Mouse (Mus musculus): Measurements from ENCODE around the gene Rhot2. TPM values are rescaled to one million over a fixed set of nuclear protein-coding genes. Genes with fewer than 3 reads are reported as not detected.

Rhot2 gene
- total RNA-seq, 2 experiments from 2014 or later: 34.9 to 41.5 TPM

- DNase-seq (ENCODE audit: low spot score in 2 of 2): no peak
Observed at GRCm38 (mm10) chr17:25806507-25806906, 38.1 kb downstream of the Rhot2 start.

- no peak for DNase-seq (ENCODE audit: low spot score in 2 of 2)
Observed at GRCm38 (mm10) chr17:25802825-25803517, 41.7 kb downstream of the Rhot2 start.

- DNase-seq (ENCODE audit: low spot score in 2 of 2): no peak
Observed at GRCm38 (mm10) chr17:25801029-25801428, 43.6 kb downstream of the Rhot2 start.

GRCm38 (mm10) chr17:25796951-25797369 lies 47.7 kb downstream of the Rhot2 start, which contains the start of gene Metrn:
Metrn (minus strand) TSS chr17:25797136.
- DNase-seq (ENCODE audit: low spot score in 2 of 2): peak; percentile 84 to 90

GRCm38 (mm10) chr17:25796211-25796771 lies 48.4 kb downstream of the Rhot2 start:
- DNase-seq (ENCODE audit: low spot score in 2 of 2): peak in 1 of 2 experiments; percentile 41

GRCm38 (mm10) chr17:25795609-25796092 lies 49.0 kb downstream of the Rhot2 start, which contains the start of gene AC134908.4:
AC134908.4 (minus strand) TSS chr17:25795659.
- DNase-seq (ENCODE audit: low spot score in 2 of 2): no peak

- no peak for DNase-seq (ENCODE audit: low spot score in 2 of 2)
Observed at GRCm38 (mm10) chr17:25794998-25795397, 49.7 kb downstream of the Rhot2 start.

- no peak for DNase-seq (ENCODE audit: low spot score in 2 of 2)
Observed at GRCm38 (mm10) chr17:25794197-25794596, 50.5 kb downstream of the Rhot2 start.

GRCm38 (mm10) chr17:25792615-25793014 lies 52.0 kb downstream of the Rhot2 start, which contains the start of gene Fam173a:
Fam173a (minus strand) TSS chr17:25792901.
- peak; percentile 68 to 83 for DNase-seq (ENCODE audit: low spot score in 2 of 2)

GRCm38 (mm10) chr17:25791843-25792527 lies 52.7 kb downstream of the Rhot2 start:
- peak; percentile 64 to 85 for DNase-seq (ENCODE audit: low spot score in 2 of 2)

GRCm38 (mm10) chr17:25791320-25791842 lies 53.3 kb downstream of the Rhot2 start:
- DNase-seq (ENCODE audit: low spot score in 2 of 2): no peak

Small RNA genes lying within 50 kb of the gene (microRNA-seq; reads per million reads assigned to microRNA genes)
- gene Mir3082: 1.5 reads per million

Other genes starting within 250 kb of the Rhot2 start
- gene Gng13, start 127.7 kb downstream of the Rhot2 start, total RNA-seq (2021): not detected
- gene Chtf18, start 117.4 kb downstream of the Rhot2 start, total RNA-seq (2021): 1 to 10 TPM; 7.7 to 8.6 TPM
- 1 to 10 TPM; 7.9 to 8.1 TPM for gene Rpusd1, start 117.2 kb downstream of the Rhot2 start, total RNA-seq (2021)
- not detected for gene Mslnl, start 108.8 kb downstream of the Rhot2 start, total RNA-seq (2021)
- gene Msln, start 90.5 kb downstream of the Rhot2 start, total RNA-seq (2021): under 1 TPM; 0.44 to 0.49 TPM
- 10 to 100 TPM; 29.0 to 31.3 TPM for gene Narfl, start 71.1 kb downstream of the Rhot2 start, total RNA-seq (2021)
- 10 to 100 TPM; 31.3 to 32.5 TPM for gene Haghl, start 59.2 kb downstream of the Rhot2 start, total RNA-seq (2021)
- gene Ccdc78, start 58.3 kb downstream of the Rhot2 start, total RNA-seq (2021): not detected
- 10 to 100 TPM; 45.6 to 45.8 TPM for gene Fam173a, start 52.0 kb downstream of the Rhot2 start, total RNA-seq (2021)
- under 1 TPM in 1 of 2 experiments, not detected in 1; 0.75 TPM for gene AC134908.4, start 49.2 kb downstream of the Rhot2 start, total RNA-seq (2021)
- 10 to 100 TPM; 46.3 to 51.6 TPM for gene Metrn, start 47.7 kb downstream of the Rhot2 start, total RNA-seq (2021)
- gene Fbxl16, start 35.8 kb downstream of the Rhot2 start, total RNA-seq (2021): 1 to 10 TPM; 1.4 to 2.0 TPM
- gene Wdr24, start 21.2 kb downstream of the Rhot2 start, total RNA-seq (2021): 10 to 100 TPM; 12.2 to 13.7 TPM
- 10 to 100 TPM; 31.6 to 32.4 TPM for gene Jmjd8, start 16.0 kb downstream of the Rhot2 start, total RNA-seq (2021)
- 100 to 1,000 TPM; 116 to 134 TPM for gene Stub1, start 11.4 kb downstream of the Rhot2 start, total RNA-seq (2021)
- gene Rhbdl1, start 7.6 kb downstream of the Rhot2 start, total RNA-seq (2021): 1 to 10 TPM; 7.6 to 10.0 TPM
- 1 to 10 TPM; 5.4 to 7.6 TPM for gene Gm20683, start 3.1 kb downstream of the Rhot2 start, total RNA-seq (2021)
- 10 to 100 TPM; 11.7 to 12.0 TPM for gene Wdr90, start 16.6 kb upstream of the Rhot2 start, total RNA-seq (2021)
- gene Mcrip2, start 23.9 kb upstream of the Rhot2 start, total RNA-seq (2021): 10 to 100 TPM; 46.1 to 48.6 TPM
- 10 to 100 TPM; 20.0 to 21.3 TPM for gene Mettl26, start 30.2 kb upstream of the Rhot2 start, total RNA-seq (2021)
- 1 to 10 TPM in 1 of 2 experiments, under 1 TPM in 1; 0.88 to 1.4 TPM for gene Wfikkn1, start 36.0 kb upstream of the Rhot2 start, total RNA-seq (2021)
- gene Rab40c, start 74.9 kb upstream of the Rhot2 start, total RNA-seq (2021): 10 to 100 TPM; 15.1 to 17.2 TPM
- 10 to 100 TPM; 46.7 to 50.8 TPM for gene Pigq, start 100.1 kb upstream of the Rhot2 start, total RNA-seq (2021)
- not detected for gene Nhlrc4, start 100.1 kb upstream of the Rhot2 start, total RNA-seq (2021)
- gene A930017K11Rik, start 107.7 kb upstream of the Rhot2 start, total RNA-seq (2021): not detected
- 10 to 100 TPM; 14.2 to 14.5 TPM for gene Capn15, start 140.9 kb upstream of the Rhot2 start, total RNA-seq (2021)
- gene Rab11fip3, start 224.7 kb upstream of the Rhot2 start, total RNA-seq (2021): 10 to 100 TPM; 36.8 to 41.4 TPM
- gene Decr2, start 245.5 kb upstream of the Rhot2 start, total RNA-seq (2021): 10 to 100 TPM in 1 of 2 experiments, 1 to 10 TPM in 1; 9.2 to 12.9 TPM